Mouse (Mus musculus) hindbrain, postnatal 0 days (tissue): ENCODE measurements around the gene Fez2. TPM values are rescaled to one million over a fixed set of nuclear protein-coding genes. Genes with fewer than 3 reads are reported as not detected.
A peak's percentile ranks its signal among the peaks of the same experiment; 100 is the strongest.

ENCODE experiments used
- ATAC-seq: fragments of 200-750 bp; cut with Nextera tagmentation; 2 replicates; pipeline ENCODE4 v1.8.0; 2017; ENCODE audit warnings: mild to moderate bottlenecking, moderate TSS enrichment, moderate library complexity
- DNase-seq: peaks from one replicate; pipeline ENCODE4 v3.0.0-alpha.2; 2015; ENCODE audit warnings: low spot score
- H3K27ac ChIP-seq: fragments of 300-500 bp; sonication (generic); 2 replicates; pipeline ENCODE4 v1.5.1; 2014; ENCODE audit warnings: mild to moderate bottlenecking
- H3K27me3 ChIP-seq: fragments of 300-500 bp; sonication (generic); 2 replicates; pipeline ENCODE4 v1.6.1; 2014; ENCODE audit warnings: low read length, mixed read lengths; ENCODE audit not compliant: insufficient read depth
- H3K36me3 ChIP-seq: fragments of 300-500 bp; sonication (generic); 2 replicates; pipeline ENCODE4 v1.6.1; 2014; ENCODE audit warnings: low read length, mixed read lengths; ENCODE audit not compliant: insufficient read depth
- H3K4me1 ChIP-seq: fragments of 300-500 bp; sonication (generic); 2 replicates; pipeline ENCODE4 v1.6.1; 2014; ENCODE audit warnings: antibody characterized with exemption, low read length, mixed read lengths; ENCODE audit not compliant: insufficient read depth
- H3K4me2 ChIP-seq: fragments of 300-500 bp; sonication (generic); 2 replicates; pipeline ENCODE4 v1.6.1; 2014; ENCODE audit warnings: low read depth, mild to moderate bottlenecking, low read length, moderate library complexity, mixed read lengths
- H3K4me3 ChIP-seq: fragments of 300-500 bp; sonication (generic); 2 replicates; pipeline ENCODE4 v1.5.1; 2014; ENCODE audit warnings: low read length
- H3K9ac ChIP-seq: fragments of 300-500 bp; sonication (generic); replicated peaks from 2 replicates; pipeline ENCODE4 v1.6.1; 2014; ENCODE audit warnings: mild to moderate bottlenecking, low read length, moderate library complexity, mixed read lengths
- H3K9me3 ChIP-seq: fragments of 300-500 bp; sonication (generic); 2 replicates; pipeline ENCODE4 v1.6.1; 2016; ENCODE audit warnings: low read length, mixed read lengths
- CTCF ChIP-seq: IDR thresholded peaks from 2 replicates; pipeline ENCODE4 v1.5.1; 2016; ENCODE audit warnings: antibody characterized with exemption, control low read depth, low read depth
- WGBS: fragments of 180-500 bp; shearing (Covaris S2); extraction: QIAGEN DNeasy Blood & Tissue Kit; methylation state at CpG from one replicate; pipeline ENCODE4 v1.1.7; 2014; 5-methylcytosine and 5-hydroxymethylcytosine counted together
- polyA plus RNA-seq: library from polyadenylated mRNA; unstranded; fragments of >200 nt; fragmentation: Nextera tagmentation; extraction: Ambion mirVana; gene quantifications from 2 replicates; pipeline ENCODE4 v1.2.1, GENCODE M21; 2015
- total RNA-seq: library from RNA; depleted of rRNA; stranded (reverse); fragments of >200 nt; gene quantifications from 2 replicates; pipeline ENCODE4 v1.2.3, GENCODE M21; 2014; rRNA removed

Fez2 gene
- total RNA-seq = 36.5 and 46.2 TPM in 2 replicates
- polyA plus RNA-seq = 62.0 and 63.3 TPM in 2 replicates

GRCm38 (mm10) chr17:78417381-78418281 is at the start of gene Fez2:
Gene Fez2 (minus strand): TSS chr17:78418152.
- Histone ChIP-seq H3K9ac (peak within 1 kb of the TSS; percentile 67), H3K4me3 (peak within 1 kb of the TSS; percentile 72), H3K27me3 (no peaks in the 10 kb centered on the region), H3K9me3 (no peaks in the 10 kb centered on the region), H3K36me3 (no peaks in the 10 kb centered on the region), H3K27ac (peak within 1 kb of the TSS; percentile 88), H3K4me1 (no peaks in the 10 kb centered on the region), H3K4me2 (peak within 1 kb of the TSS; percentile 78)
- ATAC-seq (peak; percentile 94), DNase-seq (peak; percentile 85)
- 2% methylated on average over 49 of the region's 67 CpGs for WGBS
- no peak for TF ChIP-seq CTCF

GRCm38 (mm10) chr17:78465500-78465899 is 47.5 kb upstream of the Fez2 start:
- TF ChIP-seq CTCF = peak; percentile 56
- H3K27me3 ChIP-seq = no peaks in the 10 kb centered on the region
- H3K4me2 ChIP-seq = no peak overlapping the region
- ATAC-seq (no peak), DNase-seq (peak; percentile 45)
- H3K9ac ChIP-seq = no peak overlapping the region
- no peak overlapping the region for H3K4me3 ChIP-seq
- no peak overlapping the region for H3K27ac ChIP-seq
- WGBS = 79% methylated on average over 8 of the region's 8 CpGs
- no peaks in the 10 kb centered on the region for H3K36me3 ChIP-seq
- no peaks in the 10 kb centered on the region for H3K9me3 ChIP-seq
- no peaks in the 10 kb centered on the region for H3K4me1 ChIP-seq

GRCm38 (mm10) chr17:78465071-78465470 is 47.1 kb upstream of the Fez2 start:
- DNase-seq (no peak), ATAC-seq (no peak)
- no peak overlapping the region for H3K4me3 ChIP-seq
- H3K4me1 ChIP-seq = no peaks in the 10 kb centered on the region
- WGBS = 88% methylated on average over 3 of the region's 3 CpGs
- no peaks in the 10 kb centered on the region for H3K9me3 ChIP-seq
- H3K27me3 ChIP-seq = no peaks in the 10 kb centered on the region
- H3K36me3 ChIP-seq = no peaks in the 10 kb centered on the region
- H3K4me2 ChIP-seq = no peak overlapping the region
- no peak overlapping the region for H3K9ac ChIP-seq
- TF ChIP-seq CTCF = no peak
- no peak overlapping the region for H3K27ac ChIP-seq

- no peak overlapping the region for H3K27ac ChIP-seq
- H3K9ac ChIP-seq = no peak overlapping the region
- H3K4me3 ChIP-seq = no peak overlapping the region
- no peak overlapping the region for H3K4me2 ChIP-seq
- no peaks in the 10 kb centered on the region for H3K4me1 ChIP-seq
- H3K27me3 ChIP-seq = no peaks in the 10 kb centered on the region
- no peak for DNase-seq
- no peaks in the 10 kb centered on the region for H3K36me3 ChIP-seq
- 83% methylated on average over 8 of the region's 8 CpGs for WGBS
- ATAC-seq = no peak
- TF ChIP-seq CTCF = peak; percentile 38
- no peaks in the 10 kb centered on the region for H3K9me3 ChIP-seq
These were observed 42.2 kb upstream of the Fez2 start for GRCm38 (mm10) chr17:78460140-78460539.

- TF ChIP-seq CTCF = no peak
- Histone ChIP-seq H3K4me1 (no peaks in the 10 kb centered on the region), H3K9ac (no peak overlapping the region), H3K4me3 (no peak overlapping the region), H3K36me3 (no peaks in the 10 kb centered on the region), H3K27me3 (no peaks in the 10 kb centered on the region), H3K4me2 (no peak overlapping the region), H3K9me3 (no peaks in the 10 kb centered on the region), H3K27ac (no peak overlapping the region)
- no peak for DNase-seq
- WGBS = 79% methylated on average over 9 of the region's 9 CpGs
- no peak for ATAC-seq
These were observed 37.6 kb upstream of the Fez2 start for GRCm38 (mm10) chr17:78455556-78455955.

- H3K27ac ChIP-seq = no peak overlapping the region
- WGBS = 45% methylated on average over 11 of the region's 11 CpGs
- H3K9ac ChIP-seq = no peak overlapping the region
- H3K9me3 ChIP-seq = no peaks in the 10 kb centered on the region
- no peak overlapping the region for H3K4me3 ChIP-seq
- no peaks in the 10 kb centered on the region for H3K27me3 ChIP-seq
- no peaks in the 10 kb centered on the region for H3K36me3 ChIP-seq
- DNase-seq (peak; percentile 69), ATAC-seq (no peak)
- H3K4me2 ChIP-seq = no peak overlapping the region
- TF ChIP-seq CTCF = peak; percentile 86
- no peaks in the 10 kb centered on the region for H3K4me1 ChIP-seq
These were observed 37.2 kb upstream of the Fez2 start for GRCm38 (mm10) chr17:78455114-78455513.
